Mouse (Mus musculus) T-helper 17 cell (primary cell): ENCODE measurements around the gene Fdx1l.

ENCODE experiments used
- in situ Hi-C, 2 experiments: fragments of 300-600 bp; cut with MboI, MseI; formaldehyde crosslinking; loops; 1 replicate in 1 of 2; 2 replicates in 1 of 2; pipeline ENCODE4 v1.15.1; 2025; ENCODE audit warnings: high pct_unique_total_duplicates in 2 of 2

Fdx1l gene

GRCm38 (mm10) chr9:21029291-21030054 is 43.9 kb downstream of the Fdx1l start, which contains the start of gene Icam4:
TSS of gene Icam4 (plus strand) at chr9:21029373.
- in situ Hi-C loops = loop anchor here in 1 of 2 experiments (5.0 kb wide), 1 partner anchor 118 kb away; the partner anchor contains the start of gene Cdc37

- in situ Hi-C loops = no loop called here
Observed at GRCm38 (mm10) chr9:21028560-21029110, 44.8 kb downstream of the Fdx1l start.

GRCm38 (mm10) chr9:21027774-21028290 is 45.6 kb downstream of the Fdx1l start:
- in situ Hi-C loops = no loop called here

GRCm38 (mm10) chr9:21026849-21027248 is 46.6 kb downstream of the Fdx1l start:
- in situ Hi-C loops = no loop called here

- in situ Hi-C loops = no loop called here
Observed at GRCm38 (mm10) chr9:21025258-21025810, 48.1 kb downstream of the Fdx1l start.

GRCm38 (mm10) chr9:21022726-21023125 is 50.7 kb downstream of the Fdx1l start:
- in situ Hi-C loops = no loop called here

GRCm38 (mm10) chr9:21022288-21022687 is 51.1 kb downstream of the Fdx1l start:
- in situ Hi-C loops = no loop called here

- in situ Hi-C loops = no loop called here
Observed at GRCm38 (mm10) chr9:21021363-21021762, 52.1 kb downstream of the Fdx1l start.

- in situ Hi-C loops = no loop called here
Observed at GRCm38 (mm10) chr9:21018600-21018999, 54.8 kb downstream of the Fdx1l start.
